Mouse (Mus musculus) liver, embryonic 14.5 days (tissue): Measurements from ENCODE around the gene Eif2b3.

Source experiments
- CTCF ChIP-seq: IDR thresholded peaks from 2 replicates; pipeline ENCODE4 v1.5.1; 2016; ENCODE audit warnings: antibody characterized with exemption, low read depth, control low read depth
- EP300 ChIP-seq: IDR thresholded peaks from 2 replicates; pipeline ENCODE4 v1.6.1; 2016; ENCODE audit warnings: antibody characterized with exemption, low read depth

DNA sequence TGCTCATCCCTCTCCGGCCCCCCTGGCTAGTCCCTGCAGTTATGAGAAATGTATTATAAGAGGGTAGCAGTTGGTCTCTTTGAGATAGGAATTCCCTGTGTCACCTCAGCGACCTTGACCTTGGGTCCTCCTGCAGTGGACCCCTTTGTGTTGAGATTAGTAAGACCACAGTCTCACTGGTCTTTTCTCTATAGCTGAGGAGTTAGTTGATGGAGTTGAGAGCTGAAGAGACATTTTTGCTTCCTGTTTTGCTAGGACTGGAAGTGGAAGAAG is 79.5 kb downstream of the Eif2b3 start:
- TF ChIP-seq CTCF (no peak), EP300 (no peak)
